Mouse (Mus musculus): Measurements from ENCODE around the gene Gm20671.

DNA sequence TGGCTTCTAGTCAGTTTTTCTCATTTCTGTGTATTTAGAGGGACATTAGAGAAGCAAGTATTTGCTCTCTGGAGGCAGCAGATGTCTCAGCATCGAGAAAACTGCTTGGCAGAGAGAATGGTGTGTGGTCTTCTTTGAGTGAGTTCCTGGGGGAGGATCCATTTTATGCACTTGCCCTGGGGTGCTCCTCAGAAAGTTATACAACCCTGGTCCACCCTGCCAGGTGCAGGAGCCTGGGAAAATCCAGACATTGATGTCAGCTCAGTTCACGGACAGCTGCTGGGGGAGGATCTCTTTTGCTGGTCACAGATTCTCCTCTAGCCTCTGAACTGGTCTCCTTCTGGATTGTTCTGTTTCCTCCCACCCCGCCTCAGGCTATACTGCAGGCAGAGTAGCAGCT lies 105.6 kb downstream of the Gm20671 start:
- TF ChIP-seq CTCF (IDR thresholded peaks at IDR 0.05; ENCODE audit: borderline replicate concordance, insufficient read depth, low read depth, low read length) (no peak), POLR2A (IDR thresholded peaks at IDR 0.05; ENCODE audit: borderline replicate concordance, insufficient read depth, low read length) (no peak)

Measured in cerebellum, adult 2 months (tissue).